Mouse (Mus musculus) v-Abl transformed pro-B cells (cell line): ENCODE results near the gene Acaca.
"Not testable (repeated sequence)": the region's sequence is repeated elsewhere in the genome, so short reads cannot be mapped to it uniquely, and the experiment has no call there.

Experiments used
- in situ Hi-C, 2 experiments: fragments of 400-800 bp; cut with MboI; formaldehyde crosslinking; loops; one replicate each; pipeline ENCODE4 v1.15.1; 2025; ENCODE audit not compliant: unreplicated experiment in 2 of 2

The Acaca gene

DNA sequence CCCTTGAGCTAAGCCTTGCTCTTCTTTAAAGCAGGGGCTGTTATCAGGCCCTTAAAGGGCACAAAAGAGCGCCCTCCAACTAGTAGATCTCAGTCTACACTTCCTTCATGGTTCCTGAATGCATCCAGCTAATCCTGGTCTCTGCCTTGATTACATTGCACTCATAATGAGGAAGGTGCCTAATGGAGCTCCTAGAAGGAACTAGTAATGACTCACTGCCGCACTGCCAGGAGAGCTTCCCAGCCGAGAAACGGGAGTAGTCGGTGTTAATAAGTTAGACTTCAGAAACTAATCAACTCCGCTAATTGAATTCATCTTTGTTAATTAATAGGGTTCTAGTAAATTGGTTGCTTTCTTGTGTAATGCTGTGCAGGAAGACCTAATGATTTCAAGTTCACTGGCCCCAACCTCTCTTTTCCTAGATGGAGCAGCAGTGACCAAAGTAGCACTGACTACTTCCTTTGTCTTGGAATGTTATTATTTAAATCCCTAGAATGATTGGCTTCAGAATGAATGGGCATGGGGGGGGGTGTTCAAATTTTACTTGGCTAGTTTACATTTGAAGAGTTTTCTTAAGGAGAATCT lies 176.8 kb downstream of the Acaca start:
- in situ Hi-C loops, result no loop called here

DNA sequence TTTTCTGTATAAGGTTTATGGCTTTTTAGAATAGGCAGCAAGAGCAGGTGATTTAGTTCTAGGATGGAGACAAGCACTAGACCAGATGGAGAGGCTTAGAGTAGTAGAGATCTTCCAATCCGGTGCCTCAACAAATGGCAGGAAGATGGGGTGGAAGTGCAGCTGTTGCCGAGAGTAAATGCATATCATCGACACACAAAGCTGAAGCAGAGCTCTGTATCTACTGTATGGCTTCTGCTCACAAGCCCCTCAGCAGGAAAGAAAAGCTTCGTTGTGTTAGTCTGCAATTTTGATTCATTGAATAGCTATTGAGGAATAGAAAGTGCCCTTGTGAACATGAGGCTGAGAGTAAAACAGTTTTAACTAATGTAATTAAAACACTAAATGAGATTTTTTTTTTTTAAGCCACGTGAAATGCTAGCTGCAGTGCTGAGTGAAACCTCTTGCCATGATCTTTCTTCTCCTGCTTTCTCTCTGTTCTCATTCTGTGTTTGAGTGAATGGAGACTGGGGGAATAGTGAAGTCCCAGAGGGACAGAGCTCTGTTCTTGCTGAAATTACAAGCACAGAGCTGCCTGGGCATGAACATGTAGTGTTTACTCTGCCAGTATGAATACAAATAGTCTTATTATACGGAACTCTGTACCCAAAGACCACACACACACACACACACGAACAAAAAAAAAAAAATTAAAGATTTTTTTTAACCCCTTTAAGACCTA lies 194.7 kb downstream of the Acaca start:
- in situ Hi-C loops, result no loop called here

DNA sequence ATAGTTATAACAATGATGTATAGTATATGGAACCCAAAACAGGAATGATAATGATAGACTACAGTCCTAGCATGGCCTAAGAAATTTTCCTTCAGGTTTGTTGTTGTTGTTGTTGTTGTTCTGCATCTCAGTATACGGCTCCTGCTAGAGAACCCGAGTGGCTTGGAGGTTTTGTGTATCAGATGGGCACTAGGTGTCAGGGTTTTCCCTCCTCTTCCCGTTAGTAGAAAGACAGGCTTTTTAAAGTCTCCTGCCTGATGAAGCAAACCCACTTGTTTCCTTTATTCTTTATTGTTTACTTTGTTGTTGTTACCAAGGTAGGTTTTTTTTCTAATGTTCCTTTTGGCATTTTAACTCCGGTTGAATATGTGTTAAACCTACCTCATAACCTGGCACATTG lies 197.6 kb downstream of the Acaca start:
- in situ Hi-C loops, result no loop called here

DNA sequence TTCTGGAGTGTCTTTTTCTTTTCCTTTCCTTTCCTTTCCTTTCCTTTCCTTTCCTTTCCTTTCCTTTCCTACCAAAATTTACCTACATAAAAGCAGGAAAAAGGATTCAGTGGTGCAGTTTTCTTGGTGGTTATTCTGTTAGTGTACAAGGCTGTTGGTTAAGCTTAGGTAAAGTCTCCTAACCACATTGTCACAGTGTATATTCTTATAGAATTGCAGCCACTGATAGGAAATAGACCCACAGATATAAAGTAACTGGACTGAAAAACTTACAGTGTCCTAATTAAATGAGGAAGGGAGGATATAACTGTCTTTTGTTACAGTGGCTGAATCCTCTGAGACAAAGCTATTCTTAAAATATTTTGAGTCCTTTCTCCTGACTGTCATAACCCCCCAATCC lies 202.9 kb downstream of the Acaca start:
- in situ Hi-C loops, result no loop called here

DNA sequence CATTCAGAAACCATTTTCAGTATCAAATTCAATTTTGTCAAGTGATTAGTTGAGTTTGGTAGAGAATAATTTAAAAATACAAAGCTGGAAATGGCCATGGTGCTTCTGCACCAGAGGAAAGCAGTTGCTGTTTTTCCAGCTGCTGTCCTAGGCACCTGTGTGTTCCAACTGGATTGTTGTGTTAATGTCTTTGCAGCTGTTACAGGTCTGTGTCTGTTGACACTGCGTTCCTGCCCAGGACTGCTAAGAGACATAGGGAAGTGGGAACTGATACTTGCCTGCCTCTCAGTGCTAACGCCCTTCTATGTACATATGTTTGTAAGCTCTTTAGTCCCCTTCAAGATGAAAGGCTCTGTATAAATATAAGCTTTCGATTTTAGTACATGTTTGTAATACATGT lies 203.4 kb downstream of the Acaca start:
- in situ Hi-C loops, result no loop called here

DNA sequence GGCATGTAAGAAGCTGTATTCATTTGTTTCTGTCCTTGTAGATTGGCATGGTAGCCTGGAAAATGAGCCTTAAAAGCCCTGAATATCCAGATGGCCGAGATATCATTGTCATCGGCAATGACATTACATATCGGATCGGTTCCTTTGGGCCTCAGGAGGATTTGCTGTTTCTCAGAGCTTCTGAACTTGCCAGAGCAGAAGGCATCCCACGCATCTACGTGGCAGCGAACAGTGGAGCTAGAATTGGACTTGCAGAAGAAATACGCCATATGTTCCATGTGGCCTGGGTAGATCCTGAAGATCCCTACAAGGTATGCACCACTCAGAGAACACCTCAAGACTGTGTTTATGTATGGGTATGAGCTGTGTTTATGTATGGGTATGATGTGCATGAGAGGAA lies 208.8 kb downstream of the Acaca start:
- in situ Hi-C loops, result not testable (repeated sequence)

DNA sequence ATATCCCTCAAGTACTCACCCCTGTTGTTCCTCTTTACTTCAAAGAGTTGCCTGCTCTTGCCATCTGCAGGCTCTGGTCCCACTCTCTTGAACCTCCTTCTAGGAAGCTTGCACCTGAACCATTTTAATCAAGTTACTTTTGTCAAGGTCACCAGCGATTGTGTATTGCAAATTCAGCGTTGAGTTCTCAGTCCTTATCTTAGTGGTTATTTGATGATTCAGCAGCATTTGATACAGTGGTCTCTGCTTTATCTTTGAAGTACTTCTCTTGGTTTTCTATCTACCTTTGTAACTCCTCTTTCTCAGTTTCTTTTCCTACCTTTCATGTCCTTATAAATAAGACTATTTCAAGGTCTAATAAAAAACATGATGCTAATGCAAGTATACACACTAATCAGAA lies 211.2 kb downstream of the Acaca start:
- in situ Hi-C loops, result no loop called here

DNA sequence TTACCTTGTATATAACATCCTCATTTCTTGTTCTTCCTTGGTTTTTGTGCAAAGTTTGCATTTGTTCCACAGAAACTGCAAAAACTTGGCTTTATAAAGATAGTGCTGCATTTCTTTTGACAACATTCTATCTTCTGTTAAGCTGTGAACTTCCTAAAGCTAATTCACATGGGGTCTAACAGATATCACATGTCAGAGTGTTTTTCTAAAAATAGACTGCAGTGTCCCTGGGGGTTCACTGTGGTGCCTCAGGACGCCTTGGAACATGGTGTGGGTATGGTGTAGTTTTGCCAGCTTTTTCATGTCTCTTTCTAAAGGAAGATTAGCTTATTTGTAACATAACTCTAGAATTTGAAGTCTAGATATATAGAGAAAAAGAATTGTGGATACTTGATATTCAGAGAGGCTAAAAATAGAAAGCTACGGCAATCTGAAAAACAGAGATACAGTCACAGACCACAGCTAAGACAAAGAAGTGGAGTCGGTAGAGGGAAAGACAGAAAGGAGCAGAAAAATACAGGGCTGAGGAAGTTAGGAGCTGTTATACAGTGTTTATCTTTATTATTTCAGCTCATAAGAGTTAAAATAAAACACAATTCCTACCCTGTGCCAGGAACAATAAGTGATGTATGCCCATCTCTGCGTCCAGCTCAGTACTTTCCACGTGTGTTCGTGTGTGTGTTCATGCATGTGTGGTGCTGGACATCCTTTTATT lies 215.2 kb downstream of the Acaca start:
- in situ Hi-C loops, result no loop called here

DNA sequence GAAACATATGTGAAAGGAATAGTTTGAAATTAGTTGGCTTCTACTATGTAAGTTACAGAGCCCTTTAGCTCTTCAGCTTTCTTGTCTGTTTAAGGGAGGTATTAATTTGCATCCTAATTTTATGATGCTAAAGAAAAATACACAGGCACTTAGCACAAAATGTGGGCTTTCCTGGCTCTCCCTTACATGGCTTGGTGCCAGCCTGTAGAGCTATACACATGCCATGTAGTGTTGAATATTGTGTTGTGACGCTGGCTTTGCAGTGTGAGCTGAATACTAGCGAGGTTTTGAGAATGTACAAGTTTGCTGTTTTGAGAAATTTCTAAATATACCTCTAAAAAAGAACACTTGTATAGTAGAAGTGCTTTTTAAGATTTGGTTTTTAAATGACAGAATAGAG lies 218.3 kb downstream of the Acaca start:
- in situ Hi-C loops, result no loop called here

DNA sequence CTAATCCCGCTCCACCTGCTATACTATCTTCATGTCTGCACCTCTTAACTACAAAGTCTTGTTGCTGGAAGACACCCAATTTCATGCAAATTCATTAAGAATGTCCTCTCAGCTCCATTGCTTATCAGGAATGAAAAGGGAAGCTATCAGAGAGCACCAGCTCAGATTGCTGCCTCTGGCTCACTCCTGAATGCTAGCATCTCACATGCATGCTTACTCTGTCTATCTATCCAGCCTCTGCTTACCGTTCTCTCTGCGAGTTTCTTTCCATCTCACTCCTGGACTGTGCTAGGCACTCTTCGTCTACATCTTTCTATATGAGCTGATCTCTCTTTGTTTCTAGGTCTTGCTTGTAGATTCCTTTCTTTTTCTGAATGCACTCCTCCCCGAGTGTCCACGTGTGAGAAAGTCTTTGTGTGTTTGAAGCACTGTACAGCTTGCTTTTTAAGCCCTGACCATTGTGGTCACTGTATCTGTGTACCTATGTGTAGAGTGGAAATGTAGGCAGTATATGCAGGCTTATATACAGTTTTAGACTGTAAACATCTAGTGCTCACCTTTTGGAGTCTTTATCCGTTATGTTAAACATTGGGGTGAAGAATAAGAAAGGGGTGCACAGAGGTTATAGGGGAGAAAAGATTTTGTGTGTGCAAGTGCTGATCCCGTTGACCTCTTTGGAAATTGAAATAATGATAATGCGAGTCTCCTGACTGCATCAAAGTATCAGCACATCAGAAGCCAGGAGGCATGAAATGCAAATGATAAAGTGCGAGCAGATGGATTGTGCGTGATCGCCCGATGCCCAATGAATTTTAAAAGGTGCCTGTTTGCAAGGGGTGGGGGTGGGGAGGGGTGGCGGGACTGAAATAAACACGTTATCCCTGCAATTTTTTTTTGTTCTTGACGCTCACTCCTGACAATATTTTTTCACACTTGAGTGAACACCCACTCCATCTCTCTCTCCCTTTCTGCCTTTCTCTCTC lies 219.7 kb downstream of the Acaca start:
- in situ Hi-C loops, result no loop called here

DNA sequence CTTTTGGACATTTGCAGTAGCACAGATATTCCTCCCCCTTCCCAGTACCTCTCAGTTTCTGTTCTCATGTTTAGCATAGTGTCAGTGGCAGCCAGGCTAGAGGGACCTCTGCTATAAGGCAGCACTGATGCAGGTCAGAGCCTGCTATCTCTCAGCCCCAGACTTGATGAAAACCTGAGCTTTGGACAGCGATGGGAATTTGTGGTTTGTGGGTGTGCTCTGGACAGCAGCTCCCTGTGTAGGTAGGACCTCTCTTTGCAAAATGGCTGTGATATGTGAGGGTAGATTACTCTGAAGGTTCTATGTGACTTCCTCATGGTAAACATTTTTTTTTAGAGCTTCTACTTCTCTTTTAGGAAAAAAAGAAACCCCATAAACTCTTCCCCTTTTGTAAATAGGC lies 221.7 kb downstream of the Acaca start:
- in situ Hi-C loops, result no loop called here

DNA sequence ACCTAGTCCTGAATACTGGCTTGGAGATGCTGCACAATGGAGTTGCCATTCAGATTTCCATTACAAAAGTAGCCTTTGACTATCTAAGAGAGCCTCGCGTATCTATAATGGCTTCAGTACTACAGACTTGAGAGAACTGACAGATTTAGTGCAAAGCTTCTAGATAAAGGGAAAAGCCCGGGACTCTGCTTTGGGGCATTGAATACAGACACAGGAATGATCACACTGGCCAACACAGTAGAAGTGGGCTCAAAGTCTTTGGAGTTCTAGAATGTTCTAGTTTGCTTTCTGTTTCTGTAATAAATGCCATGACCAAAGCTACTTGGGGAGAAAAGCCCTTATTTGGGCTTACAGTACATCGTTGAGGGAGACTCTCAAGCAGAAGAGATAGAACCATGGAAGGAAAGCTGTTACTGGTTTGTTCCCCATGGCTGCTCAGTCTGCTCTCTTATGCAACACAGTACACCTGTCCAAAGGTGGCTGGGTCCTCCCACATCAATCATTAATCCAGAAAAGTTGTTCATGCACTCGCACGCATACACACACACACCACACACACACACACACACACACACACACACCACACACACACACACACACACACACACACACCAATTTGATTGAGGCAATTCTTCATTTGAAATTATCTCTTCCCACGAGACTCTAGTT lies 223.7 kb downstream of the Acaca start:
- in situ Hi-C loops, result no loop called here

DNA sequence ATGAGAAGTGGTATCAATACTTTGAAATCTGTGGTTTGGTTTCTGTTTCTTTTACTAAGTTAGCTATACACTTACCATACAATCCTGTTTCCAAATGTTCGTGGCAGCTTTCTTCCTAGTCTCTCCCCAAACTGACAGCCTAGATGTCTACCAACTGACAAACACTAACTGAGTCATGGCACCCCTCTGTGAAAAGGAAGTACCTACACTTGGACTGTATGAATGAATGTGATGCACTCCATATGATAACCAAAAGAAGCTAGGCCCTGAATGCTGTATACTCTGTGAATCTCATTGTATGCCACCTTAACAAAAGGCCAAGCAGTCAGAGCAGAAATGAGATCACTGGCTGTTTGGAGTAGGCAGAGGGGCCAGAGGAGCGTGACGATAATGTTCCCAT lies 227.8 kb downstream of the Acaca start:
- in situ Hi-C loops, result no loop called here

DNA sequence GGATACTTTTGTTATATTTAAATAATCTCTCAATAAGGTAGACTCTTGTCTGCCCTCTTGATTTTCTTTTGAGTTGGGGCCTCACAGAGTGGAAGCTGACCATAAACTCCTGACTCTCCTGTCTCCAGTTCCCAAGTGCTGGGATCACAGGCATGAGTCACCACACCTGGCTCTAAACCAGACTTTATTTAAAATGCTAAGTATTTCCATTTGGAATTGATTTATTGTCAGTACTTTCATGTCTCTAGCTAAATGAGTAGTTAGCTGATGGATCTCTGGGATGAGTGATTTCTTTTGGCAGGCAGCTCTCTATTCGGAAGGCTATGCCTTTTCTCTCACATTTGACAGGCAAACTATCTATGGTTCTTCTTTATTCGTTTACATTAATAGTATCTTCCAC lies 228.3 kb downstream of the Acaca start:
- in situ Hi-C loops, result no loop called here

DNA sequence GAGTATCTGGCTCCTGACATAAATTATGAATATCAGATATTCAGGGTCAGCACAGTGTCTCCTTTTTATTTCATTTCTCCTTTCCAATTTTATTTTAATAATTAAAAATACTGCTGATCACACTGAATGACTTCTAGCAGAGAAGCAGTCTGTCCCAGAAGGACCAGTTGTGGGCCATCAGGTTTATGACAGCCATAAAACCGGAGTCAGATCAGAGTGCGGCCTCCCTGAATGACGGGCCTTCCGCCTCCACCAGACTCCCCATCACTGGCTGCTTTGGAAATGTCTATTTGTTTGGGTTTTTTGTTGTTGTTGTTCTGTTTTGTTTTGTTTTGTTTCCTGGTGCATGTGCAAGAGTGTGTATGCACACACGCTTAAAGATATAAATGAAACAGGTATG lies 232.1 kb downstream of the Acaca start:
- in situ Hi-C loops, result no loop called here

DNA sequence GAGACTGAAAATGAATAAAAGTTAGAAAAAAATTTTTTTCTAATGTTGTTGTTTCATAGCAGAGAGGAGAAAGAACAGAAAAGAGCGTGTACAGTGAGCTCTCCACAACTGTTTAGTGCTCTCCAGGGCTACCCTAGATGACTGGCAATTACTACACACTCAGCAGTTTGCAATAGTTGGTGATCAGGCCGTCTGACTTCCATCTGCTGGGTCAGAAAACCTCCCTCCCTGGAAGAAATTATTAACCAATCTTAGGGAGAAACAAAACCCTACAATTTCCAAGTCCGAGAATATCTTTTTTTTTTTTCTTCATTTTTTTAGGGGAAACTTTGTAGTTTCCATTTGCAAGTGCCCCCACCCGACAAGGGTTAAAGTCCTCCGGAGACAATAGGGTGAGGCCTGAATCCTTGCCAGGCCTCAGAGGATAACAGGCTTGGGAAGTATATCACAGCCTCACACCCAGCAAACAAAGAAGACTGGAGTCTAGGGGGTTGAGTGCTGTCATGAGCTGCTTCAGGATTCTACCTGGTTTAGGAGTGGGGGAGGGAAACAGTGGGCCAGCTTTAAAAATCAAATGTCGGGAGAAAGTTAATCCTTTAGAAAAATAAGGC lies 233.3 kb downstream of the Acaca start:
- in situ Hi-C loops, result no loop called here

DNA sequence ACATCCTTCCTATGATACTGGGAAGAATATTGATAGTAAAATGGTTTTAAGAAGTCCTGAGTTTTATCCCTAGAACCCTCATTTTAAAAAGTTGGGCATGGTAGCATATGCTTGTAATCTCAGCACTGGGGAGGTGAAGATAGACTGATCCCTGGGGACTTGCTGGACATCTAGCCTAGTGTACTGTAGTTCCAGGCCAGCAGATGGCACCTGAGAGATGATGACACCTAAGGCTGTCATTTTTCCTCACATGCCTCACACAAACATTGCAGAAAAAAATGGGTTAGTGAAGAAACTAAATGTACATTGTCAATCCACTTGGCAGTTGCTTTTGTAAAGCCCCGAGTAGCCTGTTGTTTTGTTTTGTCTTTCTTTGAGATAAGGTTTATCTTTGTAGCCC lies 235.8 kb downstream of the Acaca start:
- in situ Hi-C loops, result no loop called here

DNA sequence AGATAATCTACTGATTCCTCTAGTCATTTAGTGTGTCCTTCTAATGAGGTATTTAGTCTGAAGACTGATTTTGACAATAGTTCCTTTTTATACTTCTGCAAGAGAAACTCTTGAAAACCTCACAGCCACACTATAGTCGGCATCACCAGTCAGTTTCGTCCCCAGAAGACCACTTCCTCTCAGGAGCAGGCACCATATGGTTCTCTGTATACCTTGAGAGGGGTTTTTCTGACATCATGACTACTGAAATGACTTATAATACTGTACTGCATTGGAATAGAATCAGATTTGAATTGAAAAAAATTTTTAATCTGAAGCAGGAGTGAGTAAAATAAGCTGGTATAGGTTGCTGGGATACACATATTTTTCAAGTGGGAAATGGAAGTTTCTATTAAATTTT lies 239.4 kb downstream of the Acaca start:
- in situ Hi-C loops, result no loop called here

DNA sequence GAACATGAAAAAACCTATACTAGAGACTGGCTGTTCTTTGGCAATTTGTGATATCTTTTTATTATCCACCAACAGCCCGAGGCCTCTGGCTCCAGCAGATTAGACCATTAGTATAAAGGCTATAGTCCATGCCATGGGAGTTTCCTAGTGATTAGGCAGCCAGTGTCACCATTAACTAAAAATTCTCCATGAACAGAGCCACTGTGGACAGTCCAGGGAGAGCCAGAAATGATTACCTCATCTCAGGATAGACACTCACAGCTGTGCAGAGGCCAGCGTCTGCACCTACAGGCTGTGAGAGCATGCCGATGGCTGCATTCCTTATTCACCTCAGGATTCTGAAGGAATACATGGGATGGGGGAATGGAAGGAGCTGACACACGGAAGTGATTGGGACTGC lies 243.7 kb downstream of the Acaca start:
- in situ Hi-C loops, result no loop called here

DNA sequence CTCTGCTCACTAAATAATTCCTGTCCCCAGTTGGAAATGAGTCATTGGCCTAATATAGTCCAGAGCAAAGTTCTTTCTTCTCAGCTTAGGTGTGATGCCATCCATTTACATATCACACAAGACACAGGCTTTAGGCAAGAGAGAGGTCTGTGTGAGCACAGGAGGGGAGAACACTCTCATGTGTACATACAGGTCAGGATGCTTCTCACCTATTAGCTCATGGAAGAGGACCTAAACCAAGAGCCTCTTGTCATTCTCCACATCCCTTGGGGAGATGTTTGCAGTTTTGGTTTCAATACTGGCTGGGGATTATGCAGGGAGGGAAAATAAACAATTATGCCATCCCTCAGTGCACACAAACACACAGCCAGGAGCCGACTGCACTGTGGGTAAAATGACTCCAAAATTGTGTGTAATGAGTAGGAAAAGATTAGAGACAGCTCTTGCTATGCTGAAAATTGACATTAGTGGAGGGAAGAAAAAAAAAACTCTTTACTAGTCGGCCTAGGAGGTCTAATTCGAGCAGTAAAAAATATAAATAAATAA lies 246.6 kb downstream of the Acaca start:
- in situ Hi-C loops, result no loop called here
